Mouse (Mus musculus) retina, embryonic 14.5 days (tissue): ENCODE data around the gene Repin1.

Experiments used
- DNase-seq: peaks from one replicate; pipeline ENCODE4 v3.0.0-alpha.2; 2015; ENCODE audit warnings: low spot score

The Repin1 gene

DNA sequence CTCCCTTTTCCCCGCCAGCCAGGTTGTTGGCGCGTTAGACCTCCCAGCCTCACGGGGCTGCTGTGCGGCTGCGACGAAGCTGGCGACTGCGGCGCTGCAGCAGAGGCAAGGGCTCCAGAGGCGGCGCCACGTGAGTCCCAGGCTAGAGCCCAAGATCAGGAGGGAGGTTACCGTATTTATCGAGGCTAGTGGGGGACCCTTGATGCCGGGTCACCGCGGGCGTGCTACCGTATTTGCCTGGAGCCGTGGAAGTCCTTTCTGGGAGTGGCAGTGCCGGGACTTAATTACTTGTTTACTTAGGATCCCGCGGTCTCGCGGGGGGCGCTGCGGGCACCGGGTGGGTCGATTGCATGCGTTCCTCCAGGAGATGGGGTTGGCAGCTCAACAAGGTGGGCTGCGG is 33.3 kb downstream of the Repin1 start:
- DNase-seq = peak; percentile 78

DNA sequence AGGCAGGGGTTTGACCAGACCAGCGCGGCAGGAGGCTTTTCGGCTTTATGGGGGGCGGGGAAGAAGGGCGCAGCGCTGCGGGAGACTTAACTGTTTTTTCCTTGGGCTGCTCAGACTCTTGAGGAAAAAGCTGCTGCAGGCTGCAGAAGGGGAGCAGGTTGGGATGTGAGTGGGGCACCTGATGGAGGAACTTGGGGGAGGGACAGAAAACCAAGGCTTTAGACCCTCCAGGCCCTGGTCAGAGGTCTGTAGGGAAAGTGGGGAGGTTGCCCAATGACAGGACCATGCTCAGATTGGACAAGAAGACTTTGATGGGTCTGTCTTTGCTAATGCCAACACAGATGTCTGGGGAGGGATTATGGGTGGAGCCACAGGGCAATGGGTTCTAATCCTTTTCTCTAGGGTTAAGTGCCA is 33.8 kb downstream of the Repin1 start:
- no peak for DNase-seq

DNA sequence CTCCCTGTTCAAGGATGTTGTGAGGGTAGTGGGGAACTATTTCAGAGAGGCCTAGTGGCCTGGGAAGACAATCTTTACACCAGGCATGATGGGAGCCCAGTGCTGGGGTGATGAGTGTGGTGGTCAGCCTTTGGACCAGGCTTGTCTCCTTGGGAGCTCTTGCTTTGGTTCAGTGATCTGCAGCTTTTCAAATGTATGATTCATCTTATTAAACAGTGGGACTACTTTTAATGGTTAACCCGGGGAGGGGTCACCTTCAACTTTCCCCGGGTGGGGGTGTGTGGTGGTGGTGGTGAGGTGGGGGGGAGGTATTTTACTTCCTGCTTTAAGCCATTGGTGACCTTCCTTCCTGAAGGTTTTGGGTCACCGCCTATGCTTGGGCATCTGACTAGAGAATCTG is 34.7 kb downstream of the Repin1 start:
- DNase-seq = no peak

DNA sequence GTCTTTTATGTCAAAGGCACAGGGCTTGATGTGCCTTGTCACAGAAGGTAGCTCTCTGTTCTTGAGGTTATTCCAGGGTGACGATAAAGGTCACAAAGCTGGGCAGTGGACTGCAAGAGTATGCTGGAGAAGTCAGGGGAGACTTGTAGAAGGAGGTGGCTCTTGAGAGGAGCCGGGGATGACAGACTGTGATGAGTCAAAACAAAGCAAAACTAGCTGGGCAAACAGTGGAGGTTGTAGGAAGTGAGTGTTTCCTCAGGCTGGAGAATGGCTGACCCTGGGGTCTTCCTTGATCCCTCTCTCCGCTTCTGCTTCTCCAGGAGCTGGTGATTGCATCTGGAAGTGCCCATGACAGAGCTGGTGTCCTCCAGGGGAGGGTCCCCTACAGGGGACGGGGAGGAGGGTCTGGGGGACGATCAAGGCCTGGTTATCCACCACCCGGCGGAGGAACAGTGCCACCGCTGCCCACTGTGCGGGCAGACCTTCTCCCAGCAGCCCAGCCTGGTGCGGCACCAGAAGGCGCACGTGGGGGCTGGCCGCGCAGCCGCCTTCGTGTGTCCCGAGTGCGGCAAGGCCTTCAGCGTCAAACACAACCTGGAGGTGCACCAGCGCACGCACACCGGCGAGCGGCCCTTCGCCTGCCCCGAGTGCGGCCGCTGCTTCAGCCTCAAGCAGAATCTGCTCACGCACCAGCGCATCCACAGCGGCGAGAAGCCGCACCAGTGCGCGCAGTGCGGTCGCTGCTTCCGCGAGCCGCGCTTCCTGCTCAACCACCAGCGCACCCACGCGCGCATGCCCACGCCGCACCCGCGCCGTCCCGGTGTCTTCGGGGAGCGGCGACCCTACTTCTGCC is 35.4 kb downstream of the Repin1 start:
- DNase-seq = peak; percentile 65

DNA sequence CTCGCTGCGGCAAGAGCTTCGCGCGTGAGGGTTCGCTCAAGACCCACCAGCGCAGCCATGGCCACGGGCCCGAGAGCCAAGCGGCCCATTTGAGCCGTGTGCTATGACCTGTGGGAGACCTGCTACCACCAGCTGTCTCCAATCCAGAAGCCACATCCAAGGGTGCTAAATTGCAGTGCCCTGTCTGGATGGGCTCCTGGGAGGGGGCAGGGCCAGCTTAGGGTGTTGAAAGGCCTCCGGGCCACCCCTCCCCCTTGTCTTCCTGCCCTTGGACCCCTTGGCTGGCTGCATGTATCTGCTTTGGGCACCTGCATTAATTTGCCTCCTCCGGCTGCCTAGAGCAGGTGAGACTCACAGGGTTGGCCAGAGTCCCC is 36.0 kb downstream of the Repin1 start:
- no peak for DNase-seq

DNA sequence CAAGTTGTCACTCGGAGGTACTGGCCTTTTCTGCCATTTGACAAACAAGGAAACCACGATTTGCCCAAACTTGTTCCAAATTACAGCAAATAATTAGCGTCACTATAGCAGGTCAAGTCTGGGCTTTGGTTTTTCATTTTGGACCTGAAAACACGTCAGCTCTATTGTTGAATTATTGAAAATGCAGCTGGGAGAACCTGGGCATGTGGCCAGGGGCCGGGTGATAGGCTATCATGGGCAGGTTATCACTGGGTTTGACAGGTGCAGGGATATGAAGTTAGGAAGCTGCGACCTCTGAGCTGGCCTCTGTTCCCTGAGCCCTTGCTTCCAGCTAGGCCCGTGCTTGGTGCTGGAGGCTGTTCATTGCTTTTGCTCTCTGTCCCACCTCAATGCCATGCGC is 37.1 kb downstream of the Repin1 start:
- no peak for DNase-seq

DNA sequence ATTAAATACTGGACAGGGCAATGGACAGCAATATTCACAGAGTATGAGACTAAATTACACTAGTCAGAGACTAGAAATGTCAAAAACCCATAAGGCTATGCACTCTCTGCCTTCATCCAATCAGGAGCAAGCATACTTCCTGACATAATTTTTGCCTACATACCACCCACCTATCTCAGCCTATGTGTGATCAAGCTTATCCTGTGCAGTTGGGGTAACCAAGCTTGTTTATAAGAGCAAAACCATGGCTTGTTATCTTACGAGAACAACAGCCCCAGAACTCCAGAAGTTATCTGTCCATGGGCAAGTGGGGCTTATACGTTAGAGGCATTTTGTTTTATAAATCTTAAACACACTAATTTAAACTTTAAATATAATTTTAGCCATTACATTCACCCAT is 41.4 kb downstream of the Repin1 start:
- DNase-seq = no peak

DNA sequence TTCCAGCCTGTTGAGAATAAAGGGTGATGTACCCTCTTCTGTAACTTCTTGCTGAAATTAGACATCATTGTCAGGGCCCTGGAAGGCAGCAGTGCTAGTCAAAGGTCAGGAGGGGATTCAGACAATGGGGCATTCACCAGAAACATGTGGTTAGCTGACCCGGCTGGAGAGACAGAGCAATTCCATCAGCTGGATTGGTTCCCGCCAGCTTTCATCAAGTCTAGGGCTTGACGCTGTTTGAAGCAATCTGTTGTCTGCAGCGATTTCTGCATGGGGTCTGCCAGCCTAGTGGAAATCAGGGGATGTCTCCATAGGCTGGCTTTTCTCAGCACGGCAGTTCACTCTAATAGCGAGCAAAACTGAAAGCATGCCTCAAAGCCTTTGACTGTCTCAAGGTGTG is 42.8 kb downstream of the Repin1 start:
- peak; percentile 73 for DNase-seq

DNA sequence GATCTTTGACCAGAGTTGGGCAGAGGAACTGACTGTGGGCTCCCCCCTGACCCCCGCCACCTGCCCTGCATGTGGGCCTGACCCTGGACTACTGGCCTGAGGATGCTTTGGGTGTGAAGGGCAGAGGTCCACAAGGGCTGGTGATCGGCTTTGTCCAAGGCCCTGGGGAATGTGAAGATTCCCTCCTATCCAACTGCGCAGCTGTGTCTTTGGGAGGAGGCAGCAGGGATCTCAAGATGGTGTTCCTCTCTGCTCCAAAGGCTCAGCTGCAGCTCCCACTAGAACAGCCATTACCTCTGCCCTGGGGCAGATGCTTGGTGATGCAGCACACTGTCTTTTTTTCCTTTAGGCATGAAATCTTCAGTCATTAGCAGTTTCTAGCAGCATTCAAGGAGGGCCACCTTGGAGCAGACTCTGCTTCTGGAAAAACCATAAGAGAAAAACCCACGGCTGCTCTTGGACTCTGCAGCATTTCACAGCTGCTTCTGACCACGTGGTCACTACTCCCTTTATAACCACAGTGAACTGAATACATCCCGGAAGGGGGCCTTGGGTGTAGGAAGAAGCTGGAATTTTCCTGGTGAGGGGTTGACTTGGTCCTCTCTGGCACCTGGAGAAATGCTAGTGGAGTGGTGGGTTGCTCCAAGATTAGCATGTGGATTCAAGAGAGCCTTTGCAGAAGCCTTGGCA is 44.3 kb downstream of the Repin1 start:
- DNase-seq = no peak

DNA sequence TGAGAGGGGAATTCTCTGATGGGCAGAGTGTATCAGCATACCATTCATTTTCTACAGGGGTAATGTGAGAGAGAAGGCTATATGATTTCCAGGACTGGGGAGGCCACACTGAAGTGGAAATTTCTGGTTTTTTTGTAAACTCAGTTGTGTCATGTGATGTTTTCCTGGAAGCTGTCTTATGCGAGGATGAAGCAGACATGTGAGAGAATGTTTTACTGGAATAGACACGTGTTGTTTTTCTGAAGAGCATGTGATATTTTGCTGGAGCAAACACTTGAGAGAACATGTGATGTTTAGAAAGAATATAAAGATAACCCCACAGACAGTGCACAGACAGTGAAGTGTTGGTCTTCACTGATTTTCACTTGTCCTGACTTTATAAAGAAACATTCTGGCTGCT is 44.9 kb downstream of the Repin1 start:
- DNase-seq = no peak

DNA sequence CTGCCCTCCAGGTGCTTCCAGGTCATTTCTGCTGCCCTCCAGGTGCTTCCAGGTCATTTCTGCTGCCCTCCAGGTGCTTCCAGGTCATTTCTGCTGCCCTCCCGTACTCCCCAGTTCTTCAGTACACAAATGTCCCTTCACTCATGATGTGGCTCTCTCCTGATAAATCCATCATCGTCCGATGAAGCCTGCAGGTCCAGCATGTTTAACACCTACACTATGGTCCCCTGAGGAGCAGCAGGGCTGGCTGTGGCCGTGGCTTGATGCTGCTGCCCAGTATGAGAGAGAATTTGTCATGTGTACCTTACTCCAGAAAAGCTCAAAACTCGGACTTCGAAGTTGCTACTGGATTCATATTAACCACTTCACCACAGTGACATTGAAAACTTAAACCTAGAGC is 47.7 kb downstream of the Repin1 start:
- no peak for DNase-seq

DNA sequence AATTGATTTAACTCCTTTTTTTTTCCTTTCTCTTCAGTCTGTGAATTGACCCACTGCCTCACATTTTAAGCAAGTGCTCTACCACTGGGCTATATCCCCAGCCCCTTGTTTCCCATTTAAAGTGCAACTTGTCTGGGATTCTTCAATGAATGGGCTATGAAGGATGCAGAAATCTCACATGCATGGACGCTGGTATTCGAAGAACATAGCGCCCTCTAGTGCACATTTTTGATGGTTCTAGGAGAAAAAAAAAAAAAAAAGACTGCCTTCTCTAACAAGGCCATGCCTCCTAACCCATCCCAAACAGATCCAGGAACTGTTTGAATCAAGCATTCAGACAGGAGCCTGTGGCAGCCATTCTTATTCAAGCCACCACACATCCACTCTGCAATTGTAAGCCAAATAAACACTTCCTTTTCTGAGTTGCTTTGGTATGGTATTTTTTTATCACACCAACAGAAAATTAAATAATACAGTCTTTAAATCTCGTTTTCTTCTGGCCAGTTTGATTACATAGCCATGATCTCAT is 49.1 kb downstream of the Repin1 start:
- DNase-seq = peak; percentile 91

DNA sequence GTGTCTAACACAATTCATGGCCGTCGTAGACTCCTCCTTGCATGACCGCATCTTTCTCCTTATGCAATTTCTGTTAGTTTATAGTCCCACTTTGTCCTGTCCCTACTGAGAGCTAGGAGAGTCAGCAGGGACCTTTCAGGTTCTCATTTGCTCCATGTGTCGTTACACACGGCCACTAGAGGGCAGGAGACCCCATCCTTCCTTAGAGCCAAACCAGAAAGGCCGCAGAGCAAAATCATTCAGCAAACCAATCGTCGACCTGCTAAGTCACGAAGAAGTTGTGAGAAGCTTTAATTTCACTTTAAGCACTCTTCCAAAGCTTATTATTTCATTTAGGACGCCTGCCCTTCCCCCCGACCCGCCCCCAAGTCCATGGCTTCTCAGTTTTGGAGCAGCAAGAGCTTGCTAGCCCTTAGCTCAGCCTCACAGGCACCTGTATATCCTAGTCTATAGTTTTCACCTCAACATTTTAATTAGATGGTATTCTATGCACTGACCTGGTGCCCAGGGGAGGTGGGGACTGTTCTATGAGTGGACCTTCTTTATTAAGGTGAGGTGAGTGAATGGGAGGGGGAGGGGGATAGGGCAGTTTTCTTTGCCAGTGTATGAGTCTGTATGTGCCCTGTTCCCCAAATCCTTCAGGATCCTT is 52.1 kb downstream of the Repin1 start:
- peak; percentile 82 for DNase-seq

DNA sequence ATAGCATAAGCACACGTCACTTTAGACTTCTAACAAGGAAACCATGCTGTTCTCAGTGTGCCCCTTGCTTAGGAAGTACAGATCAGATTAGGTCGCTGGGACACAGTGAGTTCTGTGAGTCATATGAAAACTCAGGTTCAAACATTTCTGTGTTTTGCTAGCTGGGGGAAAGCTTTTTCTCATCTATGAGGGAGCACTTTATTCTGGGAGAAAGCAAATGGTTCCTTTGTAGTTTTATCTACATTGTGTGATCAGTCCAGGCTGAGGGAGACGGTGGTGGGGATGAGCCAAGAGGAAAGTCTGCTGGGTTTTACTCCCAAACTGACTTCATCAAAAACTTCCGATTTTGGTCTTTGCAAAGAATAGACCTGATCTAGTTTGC is 52.6 kb downstream of the Repin1 start:
- DNase-seq = no peak

DNA sequence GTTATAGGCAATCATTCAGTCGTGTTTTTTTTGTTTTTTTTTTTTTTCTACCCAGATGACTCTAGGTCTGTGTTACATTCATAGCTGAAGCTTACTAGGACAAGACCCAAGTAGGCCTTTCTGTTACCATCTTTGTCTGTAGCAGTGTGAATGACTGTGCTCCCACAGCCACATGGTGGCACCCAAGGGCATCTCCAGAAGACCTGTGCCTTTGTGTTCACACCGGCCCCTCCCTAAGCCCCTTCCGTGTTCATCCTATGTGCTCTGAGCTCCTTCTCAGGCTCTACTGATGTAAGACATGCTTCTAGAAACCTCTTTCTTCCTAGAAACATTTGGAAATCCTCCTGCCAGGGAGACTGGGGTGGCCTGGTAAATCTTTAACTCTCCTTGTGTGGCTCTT is 53.3 kb downstream of the Repin1 start, which contains the start of gene Gimap8:
Gimap8 (plus strand) TSS at position 240 of the 400 bp plus-strand sequence.
- DNase-seq = peak; percentile 51

DNA sequence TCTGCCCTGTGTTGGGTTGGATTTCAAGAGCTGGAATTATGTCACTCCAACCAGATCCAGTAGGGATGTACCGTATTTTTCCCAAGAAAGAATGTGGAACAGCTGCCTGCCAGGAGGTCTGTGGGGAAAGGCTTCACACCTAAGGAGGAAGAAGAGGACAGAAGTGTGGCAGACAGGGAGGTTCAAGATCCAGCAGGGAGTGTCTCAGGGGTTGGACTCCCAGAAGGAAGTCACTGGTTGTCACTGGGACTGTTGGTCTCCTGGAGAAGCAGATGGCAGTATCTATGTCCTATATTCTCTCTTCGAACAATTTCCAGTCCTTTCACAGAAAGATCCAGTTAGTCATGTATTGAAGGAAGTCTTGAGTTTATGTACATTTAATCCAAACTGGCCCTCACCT is 53.9 kb downstream of the Repin1 start:
- no peak for DNase-seq
